ENCODE assay signal across 13 mouse cellular contexts in the genomic region with DNA sequence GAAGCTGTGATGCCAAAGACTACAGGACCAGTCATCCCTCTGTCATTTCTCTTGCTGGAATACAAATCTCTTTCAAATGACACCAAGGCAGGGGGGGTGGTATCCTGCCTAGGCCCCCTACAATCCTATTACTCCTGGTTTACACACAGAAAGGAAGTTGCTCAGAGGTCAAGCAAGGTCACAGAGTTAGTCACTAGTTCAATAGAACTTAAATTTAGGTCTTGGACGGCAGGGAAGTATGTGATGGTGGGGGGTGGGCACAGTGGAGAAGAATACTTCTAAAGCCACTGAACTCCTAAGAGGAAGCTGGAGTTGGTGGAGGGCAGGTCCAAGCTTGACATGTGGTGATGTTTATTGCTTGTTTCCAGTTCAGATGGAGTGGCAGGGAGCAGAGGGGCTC.
DNase-seq lines count a peak whose midpoint lies in the region; ATAC-seq and TF ChIP-seq lines count a peak whose summit lies in the region.
"Had no signal": no experiment of that assay in that cellular context is flagged by ENCODE, and none has a peak within 500 bp of the region (broad histone marks: within the 10 kb centered on the region; RNA-seq: fewer than 3 reads in every experiment).

No protein-coding gene starts in this region.

- DNase-seq in gastrocnemius, adult 2 months = no peak
- no peak for DNase-seq in gastrocnemius, adult 18-20 months (ENCODE audit: low spot score)
- DNase-seq in lung, adult 18-20 months = no peak
- DNase-seq in limb, embryonic 11.5 days (ENCODE audit: low spot score) = no peak
- DNase-seq in adrenal gland, postnatal 4 days (ENCODE audit: low spot score in 2 of 2) = no peak
- no peak for DNase-seq in yolk sac, embryonic 10.5 days (ENCODE audit: low spot score)
- DNase-seq: adrenal gland, postnatal 36 days; cerebellum, postnatal 14 days; liver, embryonic 13.5 days; thymus, postnatal 25 days had no signal

- H3K4me3 ChIP-seq in gastrocnemius, adult 2 months = no peak overlapping the region
- no peak overlapping the region for H3K4me3 ChIP-seq in lung, embryonic 15.5 days
- no peak overlapping the region for H3K4me3 ChIP-seq in brown adipose tissue, adult 24 weeks (ENCODE audit: insufficient read depth, low read depth, low read length)
- H3K4me3 ChIP-seq in limb, embryonic 11.5 days (ENCODE audit: low read depth, low read length) = no peak overlapping the region
- H3K4me3 ChIP-seq: liver, embryonic 13.5 days had no signal

- H3K9me3 ChIP-seq in lung, embryonic 15.5 days = no peaks in the 10 kb centered on the region
- no peaks in the 10 kb centered on the region for H3K9me3 ChIP-seq in limb, embryonic 11.5 days (ENCODE audit: control insufficient read depth, low read length)
- H3K9me3 ChIP-seq: liver, embryonic 13.5 days had no signal

- H3K36me3 ChIP-seq in lung, embryonic 15.5 days = no peaks in the 10 kb centered on the region
- H3K36me3 ChIP-seq in limb, embryonic 11.5 days (ENCODE audit: control insufficient read depth, insufficient read depth, low read length) = no peaks in the 10 kb centered on the region
- H3K36me3 ChIP-seq: liver, embryonic 13.5 days had no signal

- no peak for TF ChIP-seq CTCF in gastrocnemius, adult 2 months (IDR thresholded peaks at IDR 0.05)

- peak overlapping the region; percentile 70 for H3K27ac ChIP-seq in gastrocnemius, adult 2 months
- peak overlapping the region; percentile 60 for H3K27ac ChIP-seq in lung, embryonic 15.5 days
- H3K27ac ChIP-seq in brown adipose tissue, adult 24 weeks (replicated peaks; ENCODE audit: low read depth, low read length) = peak overlapping the region; percentile 8; the same call in 1 of the 2 replicates
- H3K27ac ChIP-seq in limb, embryonic 11.5 days (replicated peaks; ENCODE audit: low read depth, low read length) = no peak overlapping the region
- H3K27ac ChIP-seq: liver, embryonic 13.5 days had no signal

- no peak for ATAC-seq in lung, embryonic 15.5 days (ENCODE audit: borderline replicate concordance, extremely low read depth, low FRiP score, low TSS enrichment)
- ATAC-seq in limb, embryonic 11.5 days (ENCODE audit: insufficient number of reproducible peaks, low FRiP score, low TSS enrichment, low read depth) = 0 out of 2 replicates have a peak, but pooled peaks have one; percentile 31

- intact Hi-C loops in gastrocnemius, adult 2 months (cut with DNase I) = no loop called here

- H3K4me1 ChIP-seq in lung, embryonic 15.5 days = peaks cover 5% of the 10 kb centered on the region
- peaks cover 21% of the 10 kb centered on the region for H3K4me1 ChIP-seq in brown adipose tissue, adult 24 weeks (ENCODE audit: control insufficient read depth, insufficient read depth, insufficient read length, low read length)
- peaks cover 13% of the 10 kb centered on the region for H3K4me1 ChIP-seq in limb, embryonic 11.5 days (ENCODE audit: control insufficient read depth, insufficient read depth, low read length)

- H3K4me2 ChIP-seq in lung, embryonic 15.5 days = no peak overlapping the region
- peak overlapping the region; percentile 10; the same call in 1 of the 2 replicates for H3K4me2 ChIP-seq in limb, embryonic 11.5 days (ENCODE audit: low read depth, severe bottlenecking)
- H3K4me2 ChIP-seq: heart, embryonic 11.5 days; liver, embryonic 13.5 days had no signal

- WGBS in lung, embryonic 15.5 days = 0% methylated on average over 1 of the region's 1 CpGs
- WGBS in limb, embryonic 11.5 days = 0% methylated on average over 1 of the region's 1 CpGs

- H3K9ac ChIP-seq in lung, embryonic 15.5 days = no peak overlapping the region
- H3K9ac ChIP-seq in limb, embryonic 11.5 days (ENCODE audit: low read length) = no peak overlapping the region
- H3K9ac ChIP-seq: liver, embryonic 13.5 days had no signal

- H3K27me3 ChIP-seq in lung, embryonic 15.5 days = no peaks in the 10 kb centered on the region
- H3K27me3 ChIP-seq in limb, embryonic 11.5 days (ENCODE audit: control insufficient read depth, insufficient read depth, low read length) = no peaks in the 10 kb centered on the region
- H3K27me3 ChIP-seq: liver, embryonic 13.5 days had no signal
